Mouse (Mus musculus) testis, postnatal 10 days (tissue): ENCODE measurements at regions not wholly inside any gene's neighbourhood (a gene's known extent, or its start where the extent isn't known, plus 50 kb on each side); places are given as distances from the start of the nearest gene placed in this dataset.
"Not testable (repeated sequence)": the region's sequence is repeated elsewhere in the genome, so short reads cannot be mapped to it uniquely, and the experiment has no call there.

Experiments
- DNase-seq: peaks from one replicate; pipeline ENCODE4 v3.0.0; 2021; ENCODE audit warnings: low spot score

- no peak for DNase-seq
These were observed 391.7 kb downstream of the Tcerg1l start for GRCm38 (mm10) chr7:138005806-138006205.

- peak; percentile 73 for DNase-seq
These were observed 390.6 kb downstream of the Tcerg1l start for GRCm38 (mm10) chr7:138006971-138007370.

- no peak for DNase-seq
These were observed 388.9 kb downstream of the Tcerg1l start for GRCm38 (mm10) chr7:138008601-138009000.

GRCm38 (mm10) chr7:138024021-138024420, 373.5 kb downstream of the Tcerg1l start:
- DNase-seq, result not testable (repeated sequence)

- no peak for DNase-seq
These were observed 345.8 kb downstream of the Tcerg1l start for GRCm38 (mm10) chr7:138051696-138052095.

- DNase-seq, result no peak
These were observed 342.8 kb downstream of the Tcerg1l start for GRCm38 (mm10) chr7:138054756-138055155.

- DNase-seq, result no peak
These were observed 336.4 kb downstream of the Tcerg1l start for GRCm38 (mm10) chr7:138061116-138061515.

GRCm38 (mm10) chr7:138066921-138067320, 330.6 kb downstream of the Tcerg1l start:
- no peak for DNase-seq

- no peak for DNase-seq
These were observed 322.3 kb downstream of the Tcerg1l start for GRCm38 (mm10) chr7:138075231-138075630.

GRCm38 (mm10) chr7:138083980-138084379, 313.6 kb downstream of the Tcerg1l start:
- DNase-seq, result peak; percentile 94

GRCm38 (mm10) chr7:138107471-138108210, 289.9 kb downstream of the Tcerg1l start:
- DNase-seq, result no peak

GRCm38 (mm10) chr7:138121497-138121896, 276.0 kb downstream of the Tcerg1l start:
- no peak for DNase-seq

GRCm38 (mm10) chr7:138129701-138130100, 267.8 kb downstream of the Tcerg1l start:
- no peak for DNase-seq

GRCm38 (mm10) chr7:138133427-138133826, 264.1 kb downstream of the Tcerg1l start:
- DNase-seq, result no peak

GRCm38 (mm10) chr7:138137934-138138333, 259.6 kb downstream of the Tcerg1l start:
- no peak for DNase-seq

- DNase-seq, result no peak
These were observed 257.8 kb downstream of the Tcerg1l start for GRCm38 (mm10) chr7:138139766-138140165.

- no peak for DNase-seq
These were observed 248.0 kb downstream of the Tcerg1l start for GRCm38 (mm10) chr7:138149496-138149895.

GRCm38 (mm10) chr7:138153455-138154167, 243.9 kb downstream of the Tcerg1l start:
- DNase-seq, result no peak
